Mouse (Mus musculus): ENCODE results near the gene Eml6.
"Not testable (repeated sequence)": the region's sequence is repeated elsewhere in the genome, so short reads cannot be mapped to it uniquely, and the experiment has no call there.

Eml6 gene

DNA sequence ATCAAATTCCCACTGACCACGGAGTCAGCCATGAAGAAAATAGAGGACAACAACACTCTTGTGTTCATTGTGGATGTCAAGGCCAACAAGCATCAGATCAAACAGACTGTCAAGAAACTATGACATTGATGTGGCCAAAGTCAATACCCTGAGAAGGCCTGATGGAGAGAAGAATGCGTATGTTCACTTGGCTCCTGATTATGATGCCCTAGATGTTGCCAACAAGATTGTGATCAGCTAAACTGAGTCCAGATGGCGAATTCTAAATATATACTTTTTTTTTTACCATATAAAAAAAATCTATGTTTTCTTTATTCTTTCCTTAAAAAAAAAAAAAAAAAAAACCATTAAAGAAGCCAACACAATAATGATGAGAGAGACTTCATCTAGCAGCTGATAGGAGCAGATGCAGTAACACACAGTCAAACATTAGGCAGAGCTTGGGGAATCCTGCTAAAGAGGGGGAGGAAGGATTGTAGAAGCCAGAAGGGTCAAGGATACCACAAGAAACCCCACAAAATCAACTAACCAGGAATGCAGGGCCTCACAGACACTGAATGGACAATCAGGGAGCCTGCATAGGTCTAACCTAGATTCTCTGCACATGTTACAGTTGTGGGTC is 185.1 kb downstream of the Eml6 start:
- no peak for DNase-seq (ENCODE audit: low read depth, low spot score)

DNA sequence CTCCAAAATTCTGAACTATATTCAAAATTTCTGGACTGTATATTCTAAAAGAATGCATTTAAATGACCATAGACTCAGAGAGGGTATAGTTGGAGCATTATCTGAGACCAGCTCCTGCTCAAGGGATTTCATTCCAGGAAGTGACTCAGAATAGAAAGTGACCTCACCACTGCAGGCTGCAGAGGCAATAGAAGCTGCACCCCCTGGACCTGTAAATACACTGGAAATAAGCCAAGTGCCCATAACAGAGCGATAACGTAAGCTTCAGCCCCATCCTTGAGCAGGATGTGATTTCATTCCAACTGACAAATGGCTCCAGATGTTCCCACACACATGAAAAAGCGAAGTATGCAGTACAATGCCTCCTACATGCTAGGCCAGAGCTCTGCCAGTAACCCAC is 186.1 kb downstream of the Eml6 start:
- DNase-seq (ENCODE audit: low read depth, low spot score) = no peak

DNA sequence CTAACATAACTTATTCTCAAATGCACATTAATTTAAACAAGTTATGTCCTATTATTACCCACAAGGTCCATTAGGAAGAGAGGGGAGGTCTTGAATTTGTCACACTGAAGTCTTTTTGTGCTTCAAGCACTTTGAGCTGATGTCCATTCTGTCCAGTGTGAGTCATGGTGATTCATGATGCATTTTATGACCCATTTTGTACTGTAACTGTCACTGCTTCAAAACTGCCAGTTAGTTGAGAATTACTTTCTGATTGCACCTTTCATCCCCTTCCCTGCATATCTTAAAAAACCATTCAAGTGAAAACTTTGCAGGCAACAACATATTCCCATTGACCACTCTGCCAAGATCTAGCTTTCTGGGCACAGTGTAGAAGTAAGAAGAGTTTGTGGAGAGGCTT is 188.8 kb downstream of the Eml6 start:
- no peak for DNase-seq (ENCODE audit: low read depth, low spot score)

DNA sequence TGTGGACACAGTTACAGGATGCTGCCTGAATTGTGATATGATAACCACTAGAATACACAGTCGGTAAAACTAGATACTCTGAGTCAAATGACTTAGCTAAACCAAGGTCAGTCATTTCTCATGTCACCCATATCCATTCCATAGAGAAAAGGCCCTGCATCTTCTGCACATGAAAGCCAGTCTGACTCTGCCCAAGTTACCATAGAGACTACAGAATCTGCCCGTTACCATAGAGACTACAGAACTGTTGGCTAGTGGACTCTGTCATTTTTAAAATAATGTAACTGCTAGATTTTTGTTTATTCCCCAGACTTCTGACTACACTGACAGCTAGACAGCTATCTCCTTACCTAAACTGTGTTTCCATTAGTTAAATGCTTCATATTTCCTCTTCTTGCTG is 198.1 kb downstream of the Eml6 start:
- no peak for DNase-seq (ENCODE audit: low read depth, low spot score)

GRCm38 (mm10) chr11:29826001-29826400 is 199.8 kb downstream of the Eml6 start:
- DNase-seq (ENCODE audit: low read depth, low spot score) = no peak

GRCm38 (mm10) chr11:29825271-29825718 is 200.5 kb downstream of the Eml6 start, which contains the start of gene 4931440F15Rik:
Gene 4931440F15Rik, minus strand, starts transcription at chr11:29825668.
- not testable (repeated sequence) for DNase-seq (ENCODE audit: low read depth, low spot score)

DNA sequence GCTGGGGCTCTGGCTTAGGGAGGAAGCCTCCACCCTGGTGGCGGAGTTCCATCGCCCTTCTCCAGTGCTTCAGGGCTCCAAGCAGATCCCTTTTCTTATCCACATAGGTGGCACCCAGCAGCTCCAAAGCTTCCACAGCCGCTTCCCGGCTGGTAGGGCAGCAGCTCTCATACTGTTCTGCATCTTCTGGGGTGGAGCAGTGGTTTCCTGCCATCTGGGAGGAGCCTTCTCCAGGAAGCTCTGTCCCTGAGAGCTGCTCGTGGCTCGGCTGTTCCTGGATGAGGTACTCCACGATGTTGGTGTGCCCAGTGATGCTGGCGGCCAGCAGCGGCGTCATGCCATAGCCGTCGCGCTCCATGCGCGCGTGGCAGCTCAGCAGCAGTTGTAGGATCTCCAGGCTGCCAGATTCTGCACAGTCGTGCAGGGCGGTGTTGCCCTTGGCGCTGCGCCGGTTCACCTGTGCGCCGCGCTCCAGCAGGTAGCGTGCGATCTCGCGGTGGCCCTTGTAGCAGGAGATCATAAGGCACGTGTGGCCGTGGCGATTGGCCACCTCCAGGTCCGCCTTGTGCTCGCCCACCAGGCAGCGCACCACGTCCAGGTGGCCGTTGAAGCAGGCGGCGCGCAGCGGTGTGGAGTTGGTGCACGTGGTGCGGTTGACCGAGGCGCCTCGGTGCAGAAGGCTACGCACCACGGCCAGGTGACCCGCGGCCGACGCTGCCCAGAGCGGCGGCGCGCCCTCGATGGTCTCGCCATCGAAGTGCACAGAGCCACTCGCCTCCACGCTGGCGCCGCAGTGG is 201.2 kb downstream of the Eml6 start:
- peak; percentile 54 for DNase-seq (ENCODE audit: low read depth, low spot score)

- no peak for DNase-seq (ENCODE audit: low read depth, low spot score)
These were observed 202.7 kb downstream of the Eml6 start for GRCm38 (mm10) chr11:29823141-29823540.

DNA sequence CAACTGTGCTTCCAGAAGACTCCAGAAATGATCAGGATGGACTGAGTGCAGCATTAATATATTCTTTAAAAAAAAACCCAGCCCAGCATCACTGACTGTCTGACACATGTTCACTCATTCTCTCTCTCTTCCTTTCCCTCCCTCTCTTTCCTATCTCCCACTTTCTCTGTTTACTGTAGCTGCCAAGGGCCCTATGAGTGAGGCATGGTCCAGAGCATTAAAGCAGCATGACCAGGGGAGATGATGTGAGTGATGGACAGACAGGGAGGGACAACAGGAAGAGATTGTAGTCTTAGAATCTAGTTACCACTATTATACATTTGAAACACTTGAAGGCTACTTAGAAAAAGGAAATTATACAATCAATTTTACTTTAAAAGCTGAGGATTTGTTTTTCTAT is 210.2 kb downstream of the Eml6 start:
- DNase-seq (ENCODE audit: low read depth, low spot score) = no peak

DNA sequence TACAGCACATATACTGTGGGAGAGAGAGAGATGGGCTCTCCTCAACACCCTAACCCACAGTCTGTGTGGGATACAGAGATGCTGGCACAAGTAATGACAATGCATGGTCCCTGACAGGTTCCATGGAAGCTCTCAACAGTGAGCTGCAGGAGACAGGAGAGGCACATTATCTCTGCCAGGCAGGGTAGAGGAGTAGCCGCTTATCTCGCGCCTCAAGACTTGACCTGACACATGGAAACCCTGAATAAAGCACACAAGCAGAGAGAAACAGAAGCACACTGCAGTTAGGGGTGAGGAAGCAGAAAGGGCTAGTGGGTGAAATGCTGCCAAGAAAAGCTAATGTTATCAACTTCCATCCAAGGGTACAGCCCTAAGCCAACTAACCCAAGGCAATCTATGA is 210.6 kb downstream of the Eml6 start:
- no peak for DNase-seq (ENCODE audit: low read depth, low spot score)

DNA sequence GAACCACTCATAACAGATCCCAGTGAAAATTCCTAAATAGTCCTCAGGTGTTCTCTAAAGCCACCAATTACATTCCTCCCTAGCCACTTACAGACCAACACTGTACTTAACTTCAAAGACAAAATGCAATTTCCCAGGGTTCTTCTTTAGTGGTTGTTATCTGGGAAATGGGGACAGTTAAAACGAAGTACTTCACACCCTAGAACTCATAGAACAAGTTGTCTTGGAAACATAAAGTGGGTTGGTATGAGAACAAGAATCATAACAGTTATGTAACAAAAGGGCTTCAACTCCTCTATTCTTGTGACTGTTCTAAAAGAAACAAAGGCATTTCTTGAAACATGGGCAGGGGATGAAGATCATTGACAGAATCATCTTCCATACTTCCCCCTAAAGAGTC is 212.6 kb downstream of the Eml6 start:
- no peak for DNase-seq (ENCODE audit: low read depth, low spot score)

- no peak for DNase-seq (ENCODE audit: low read depth, low spot score)
These were observed 213.4 kb downstream of the Eml6 start for GRCm38 (mm10) chr11:29812475-29812874.

DNA sequence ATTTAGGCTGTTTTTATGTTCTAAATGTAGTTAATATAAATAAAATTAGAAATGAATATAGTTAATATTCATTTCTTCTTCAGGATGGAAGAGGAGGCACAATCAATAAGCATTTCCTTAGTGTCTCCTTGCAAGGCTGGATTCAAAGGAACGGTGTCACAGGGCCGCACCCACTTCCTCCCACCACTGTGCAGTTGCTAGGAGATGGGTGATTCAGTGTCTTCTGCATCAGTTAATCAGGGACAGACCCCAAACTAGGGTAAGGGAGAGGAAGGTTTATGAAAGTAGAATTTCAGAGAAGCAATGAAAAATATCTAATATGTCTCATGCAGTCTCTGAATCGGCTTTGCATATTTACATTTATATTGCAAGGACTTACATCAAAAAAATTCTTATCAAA is 215.5 kb downstream of the Eml6 start:
- DNase-seq (ENCODE audit: low read depth, low spot score) = no peak

DNA sequence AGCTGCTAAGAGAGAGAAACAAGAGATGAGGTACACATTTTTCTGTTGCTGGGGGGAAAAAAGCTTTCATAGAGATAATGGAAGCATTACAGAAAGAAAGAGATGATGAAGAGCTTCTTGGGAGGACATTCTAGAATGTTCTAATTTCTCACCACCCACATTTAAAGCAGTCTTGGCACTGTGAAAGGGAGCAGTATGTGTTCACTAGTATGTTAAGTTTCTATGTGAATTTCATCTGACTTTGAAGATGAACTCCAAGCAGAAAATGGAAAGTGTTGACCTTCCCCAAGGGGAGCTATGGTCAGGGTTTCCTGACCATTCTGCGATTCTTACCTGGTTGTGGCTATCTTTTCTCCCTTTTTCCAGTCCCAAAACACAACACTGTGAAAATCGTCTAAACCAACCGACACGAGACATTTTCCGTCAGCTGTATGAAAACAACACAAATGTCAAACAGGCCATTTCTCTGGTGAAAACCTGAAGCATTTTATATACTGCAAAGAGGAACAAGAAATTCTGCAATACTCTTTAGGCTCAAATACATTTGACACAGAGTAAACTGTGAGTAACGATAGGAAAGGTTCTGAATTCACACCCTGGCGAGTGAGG is 216.7 kb downstream of the Eml6 start:
- DNase-seq (ENCODE audit: low read depth, low spot score) = no peak

DNA sequence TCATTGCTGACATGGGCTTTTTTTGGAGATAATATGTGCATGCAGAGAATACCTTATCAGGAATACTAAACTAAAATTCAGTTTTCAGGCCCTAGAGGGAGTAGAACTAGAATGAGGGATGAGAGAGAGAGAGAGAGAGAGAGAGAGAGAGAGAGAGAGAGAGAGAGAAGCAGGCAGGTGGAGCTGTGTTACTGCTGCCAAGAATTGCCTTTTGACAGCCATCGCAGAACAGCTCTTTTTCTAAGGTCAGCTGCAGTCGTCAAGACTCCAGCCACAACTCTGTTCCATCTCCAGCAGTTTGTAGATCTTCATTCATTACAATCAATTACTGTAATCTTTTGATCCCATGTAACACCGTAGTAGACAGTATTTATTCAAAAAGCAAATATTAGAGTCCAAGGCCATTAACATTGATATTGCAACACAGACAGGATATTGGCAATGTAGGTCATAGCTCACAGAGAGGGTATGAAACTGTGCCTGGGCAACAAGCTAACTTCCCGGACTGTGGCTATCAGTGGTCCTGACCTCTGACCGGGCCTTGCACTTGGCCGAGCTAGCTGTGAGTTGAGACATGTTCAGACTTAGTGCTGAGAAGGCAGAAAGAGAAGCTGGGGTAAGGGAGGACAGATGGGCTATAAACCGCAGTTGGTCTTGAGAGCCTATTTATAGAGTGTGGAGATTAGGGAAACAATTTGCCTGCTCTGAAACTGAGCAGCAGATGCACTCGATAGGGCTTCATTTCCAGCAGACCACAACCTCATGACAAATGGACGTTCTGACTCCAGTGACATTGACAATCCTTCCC is 217.5 kb downstream of the Eml6 start:
- no peak for DNase-seq (ENCODE audit: low read depth, low spot score)

- DNase-seq (ENCODE audit: low read depth, low spot score) = no peak
These were observed 218.5 kb downstream of the Eml6 start for GRCm38 (mm10) chr11:29807325-29807724.

- no peak for DNase-seq (ENCODE audit: low read depth, low spot score)
These were observed 224.1 kb downstream of the Eml6 start for GRCm38 (mm10) chr11:29801432-29802427.

DNA sequence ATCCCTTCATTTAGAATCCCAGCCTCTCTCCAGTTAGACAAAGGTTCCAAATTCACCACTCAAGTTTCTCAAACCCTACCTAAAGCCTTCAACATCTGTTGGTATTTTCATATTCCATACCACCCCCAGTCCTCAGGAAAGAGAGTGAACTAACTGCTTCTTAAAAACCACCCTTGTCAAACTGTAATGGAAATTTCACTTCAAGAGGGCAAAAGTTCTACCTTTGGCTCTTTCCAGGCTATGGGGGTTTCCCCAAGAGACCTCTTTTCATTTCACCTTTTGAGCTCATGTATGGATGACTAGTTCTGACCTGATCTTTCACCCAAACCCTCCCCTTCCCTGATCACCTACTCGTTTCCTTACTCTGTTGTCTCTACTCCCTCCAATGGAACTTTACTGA is 226.0 kb downstream of the Eml6 start:
- DNase-seq (ENCODE audit: low read depth, low spot score) = no peak

DNA sequence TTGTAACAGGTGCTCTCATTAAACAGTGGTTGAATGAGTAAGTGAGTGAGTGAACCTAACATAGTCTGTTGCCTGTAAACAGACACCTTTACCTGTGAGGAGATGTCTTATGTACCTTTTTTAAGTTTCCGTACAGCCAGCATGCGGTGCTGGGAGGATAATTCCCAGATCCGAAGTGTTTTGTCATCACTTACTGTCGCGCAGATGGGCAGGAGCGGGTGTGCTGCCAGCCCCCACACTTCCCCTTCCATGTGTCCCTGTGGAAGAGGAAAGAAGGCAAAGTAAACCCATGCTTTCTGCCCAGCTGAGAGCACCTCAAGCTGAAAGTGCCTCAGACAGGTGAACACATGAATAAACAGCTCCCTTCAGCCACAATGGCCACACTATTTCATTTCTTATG is 230.7 kb downstream of the Eml6 start:
- DNase-seq (ENCODE audit: low read depth, low spot score) = no peak

- no peak for DNase-seq (ENCODE audit: low read depth, low spot score)
These were observed 231.4 kb downstream of the Eml6 start for GRCm38 (mm10) chr11:29794475-29794874.

- no peak for DNase-seq (ENCODE audit: low read depth, low spot score)
These were observed 235.0 kb downstream of the Eml6 start for GRCm38 (mm10) chr11:29790796-29791195.
